Mouse (Mus musculus) kidney, adult 2 months (tissue): ENCODE results near the gene Hhat.

Experiments used
- CTCF ChIP-seq: fragments of 200-500 bp; conservative IDR thresholded peaks from 2 replicates; pipeline ENCODE4 v1.5.1; 2011; ENCODE audit warnings: low read depth, mild to moderate bottlenecking, control low read depth, low read length, moderate library complexity, mixed read lengths; ENCODE audit not compliant: insufficient read depth, insufficient read length
- POLR2A ChIP-seq: fragments of 200-500 bp; IDR thresholded peaks from one replicate; pipeline ENCODE4 v1.6.1; 2011; ENCODE audit warnings: low read depth, low read length, control low read depth

DNA sequence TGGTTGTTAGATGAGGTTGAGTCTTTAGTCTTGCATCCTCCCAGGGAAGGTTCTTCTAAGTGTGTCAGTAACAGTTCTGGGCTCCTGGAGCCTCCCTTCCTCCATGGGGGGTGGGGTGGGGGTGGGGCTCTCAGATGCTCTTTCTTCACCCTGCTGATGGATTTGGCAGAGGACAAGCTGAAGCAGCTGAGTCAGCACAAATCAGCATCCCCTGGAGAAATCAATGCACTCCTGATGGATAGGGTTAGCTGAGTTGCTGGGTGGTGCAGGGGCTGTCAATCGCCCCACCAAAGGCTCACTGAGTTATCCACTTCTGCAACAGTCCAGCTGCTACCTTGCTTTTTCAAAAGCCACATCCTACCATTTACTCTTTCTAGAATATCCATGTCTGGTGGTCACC is 251.3 kb downstream of the Hhat start:
- TF ChIP-seq CTCF (no peak), POLR2A (no peak)
